Mouse (Mus musculus): ENCODE measurements around the gene Poc1b. TPM values are rescaled to one million over a fixed set of nuclear protein-coding genes. Genes with fewer than 3 reads are reported as not detected.

Poc1b gene
- polyA plus RNA-seq, 1 experiment, result 2.0 TPM

DNA sequence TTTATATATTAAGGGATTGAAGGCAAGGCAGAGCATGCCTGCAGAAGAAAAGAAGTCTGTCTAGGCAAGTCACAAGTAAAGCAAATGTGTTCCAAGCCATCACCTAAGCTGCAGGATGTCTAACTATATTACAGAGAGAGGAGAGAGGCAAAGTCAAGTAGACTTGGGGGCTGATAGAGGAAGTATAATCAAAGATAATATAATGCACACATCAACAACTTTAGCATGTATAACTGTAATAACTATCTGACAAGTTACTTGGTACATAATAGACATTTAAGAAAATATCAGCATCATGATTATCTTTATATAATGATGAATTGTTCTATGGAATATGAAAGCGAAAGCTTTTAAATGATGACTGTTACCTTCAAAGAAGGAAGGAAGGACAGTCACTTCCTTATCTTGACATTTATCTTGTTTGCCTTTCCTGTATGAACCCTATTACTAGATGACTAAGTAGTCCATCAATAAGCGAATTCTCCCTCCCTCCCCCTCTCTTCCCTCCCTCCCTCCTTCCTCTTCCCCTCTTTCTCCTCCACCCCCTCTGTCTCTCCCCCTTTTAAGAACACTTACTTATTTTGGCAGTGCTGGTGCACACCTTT, 87.7 kb downstream of the Poc1b start:
- Histone ChIP-seq H3K27ac (ENCODE audit: control insufficient read depth, insufficient read depth, low read depth, low read length, poor library complexity) (no peak overlapping the region), H3K4me3 (replicated peaks; ENCODE audit: control insufficient read depth, low read depth, low read length) (no peak overlapping the region), H3K4me1 (ENCODE audit: control insufficient read depth, insufficient read depth, low read length) (peaks cover 5% of the 10 kb centered on the region)
- TF ChIP-seq CTCF (IDR thresholded peaks at IDR 0.05; ENCODE audit: control insufficient read depth, insufficient read depth, low read length) (no peak), POLR2A (IDR thresholded peaks at IDR 0.05; ENCODE audit: borderline replicate concordance, control insufficient read depth, low read depth, low read length) (no peak)
- 15% methylated on average over 2 of the region's 2 CpGs for WGBS

DNA sequence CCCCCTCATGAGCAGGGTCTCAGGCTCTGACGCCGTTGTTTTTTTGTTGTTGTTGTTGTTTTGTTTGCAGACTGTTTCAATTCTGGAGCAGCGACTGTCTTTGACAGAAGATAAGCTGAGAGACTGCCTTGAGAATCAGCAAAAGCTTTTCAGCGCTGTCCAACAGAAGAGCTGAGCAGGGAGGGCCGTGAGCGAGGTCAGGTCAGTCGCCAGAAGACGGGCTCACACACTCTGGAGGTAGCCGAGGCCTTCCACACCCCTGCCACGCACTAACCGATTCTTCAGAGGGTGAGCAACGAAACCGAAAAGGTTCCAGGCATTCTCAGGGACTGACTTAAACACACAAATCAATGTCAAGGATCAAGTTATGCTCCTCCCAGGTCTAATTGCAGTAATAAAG, 89.7 kb downstream of the Poc1b start:
- 87% methylated on average over 13 of the region's 13 CpGs for WGBS
- peaks cover 5% of the 10 kb centered on the region for H3K4me1 ChIP-seq (ENCODE audit: control insufficient read depth, insufficient read depth, low read length)
- no peak overlapping the region for H3K27ac ChIP-seq (ENCODE audit: control insufficient read depth, insufficient read depth, low read depth, low read length, poor library complexity)
- H3K4me3 ChIP-seq (replicated peaks; ENCODE audit: control insufficient read depth, low read depth, low read length), result no peak overlapping the region
- TF ChIP-seq POLR2A (IDR thresholded peaks at IDR 0.05; ENCODE audit: borderline replicate concordance, control insufficient read depth, low read depth, low read length) (no peak), CTCF (IDR thresholded peaks at IDR 0.05; ENCODE audit: control insufficient read depth, insufficient read depth, low read length) (no peak)

DNA sequence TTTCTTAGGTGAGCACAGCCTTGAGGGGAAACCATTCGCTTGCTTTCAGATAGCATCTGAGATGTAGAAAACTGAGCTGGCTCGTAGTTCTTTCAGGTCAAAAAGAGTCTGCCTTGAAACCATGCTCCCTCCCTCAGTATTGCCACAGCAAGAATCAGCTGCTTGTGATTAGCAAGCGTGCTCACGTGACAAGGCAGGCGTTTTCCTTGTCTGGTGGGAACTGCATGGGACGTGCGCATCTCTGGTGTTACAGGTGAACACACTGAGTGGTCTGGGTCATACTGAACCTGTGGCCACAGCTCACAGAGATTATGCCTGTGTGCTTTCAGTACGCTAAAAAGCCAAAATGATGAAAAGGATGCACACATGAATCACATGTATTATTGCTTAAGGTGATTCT, 90.3 kb downstream of the Poc1b start:
- Histone ChIP-seq H3K27ac (ENCODE audit: control insufficient read depth, insufficient read depth, low read depth, low read length, poor library complexity) (no peak overlapping the region), H3K4me3 (replicated peaks; ENCODE audit: control insufficient read depth, low read depth, low read length) (no peak overlapping the region), H3K4me1 (ENCODE audit: control insufficient read depth, insufficient read depth, low read length) (peaks cover 5% of the 10 kb centered on the region)
- WGBS, result 72% methylated on average over 8 of the region's 8 CpGs
- TF ChIP-seq POLR2A (IDR thresholded peaks at IDR 0.05; ENCODE audit: borderline replicate concordance, control insufficient read depth, low read depth, low read length) (no peak), CTCF (IDR thresholded peaks at IDR 0.05; ENCODE audit: control insufficient read depth, insufficient read depth, low read length) (no peak)

DNA sequence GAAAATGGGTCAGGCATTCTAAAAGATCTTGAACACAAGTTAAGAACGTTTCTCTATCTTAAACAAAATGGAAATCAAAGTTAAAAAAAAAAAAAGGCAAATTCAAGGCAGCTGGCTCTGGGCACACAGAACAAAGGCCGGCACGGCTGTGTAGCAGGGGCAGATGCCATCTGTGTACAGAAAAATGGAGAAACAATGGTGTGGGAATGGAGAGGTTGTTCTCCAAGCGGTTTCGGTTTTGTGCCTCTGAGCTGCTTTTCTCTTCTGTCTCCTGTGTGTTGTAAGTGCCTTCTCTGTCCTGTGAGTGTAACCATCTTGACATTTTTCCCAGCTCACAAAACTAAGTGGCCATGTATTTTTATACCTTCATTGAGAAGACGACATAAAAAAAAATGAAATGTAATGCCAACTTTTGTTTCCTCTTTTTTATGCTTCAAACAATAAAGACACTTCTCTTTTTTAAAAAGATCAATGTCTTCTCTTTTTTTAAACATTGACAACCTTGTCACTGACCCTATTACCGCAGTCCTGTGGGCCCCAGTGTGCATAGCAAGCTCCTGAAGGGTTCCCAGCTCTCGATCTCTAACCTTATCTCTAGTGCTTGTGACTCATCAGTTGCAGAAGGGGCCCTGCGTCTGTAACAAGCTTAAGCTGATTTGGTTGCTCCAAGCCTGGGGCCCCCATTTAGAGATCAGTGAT, 90.9 kb downstream of the Poc1b start:
- 18% methylated on average over 9 of the region's 9 CpGs for WGBS
- Histone ChIP-seq H3K4me3 (replicated peaks; ENCODE audit: control insufficient read depth, low read depth, low read length) (no peak overlapping the region), H3K27ac (ENCODE audit: control insufficient read depth, insufficient read depth, low read depth, low read length, poor library complexity) (0 out of 2 replicates have a peak overlapping the region, but pooled peaks have one; percentile 3), H3K4me1 (ENCODE audit: control insufficient read depth, insufficient read depth, low read length) (peaks cover 5% of the 10 kb centered on the region)
- no peak for TF ChIP-seq CTCF (IDR thresholded peaks at IDR 0.05; ENCODE audit: control insufficient read depth, insufficient read depth, low read length)
- TF ChIP-seq POLR2A (IDR thresholded peaks at IDR 0.05; ENCODE audit: borderline replicate concordance, control insufficient read depth, low read depth, low read length), result no peak

DNA sequence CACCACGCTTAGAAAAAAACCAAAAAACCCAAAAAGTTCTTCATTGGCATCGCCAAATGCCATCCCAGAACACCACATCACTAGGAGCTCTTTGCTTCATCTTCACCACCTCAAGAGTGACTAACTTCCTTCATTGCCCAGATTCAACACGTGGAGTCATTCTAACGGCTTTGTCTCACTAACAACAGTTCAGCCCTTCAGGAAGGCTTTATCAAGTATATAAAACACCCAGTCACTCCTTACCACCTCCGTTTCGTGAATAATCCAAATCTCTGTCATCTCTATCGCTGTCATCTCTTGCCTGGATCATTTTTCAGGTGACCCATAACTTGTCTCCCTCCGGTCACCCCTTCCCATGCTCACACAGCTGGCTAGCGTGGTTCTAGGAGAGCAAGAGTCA, 92.1 kb downstream of the Poc1b start:
- TF ChIP-seq POLR2A (IDR thresholded peaks at IDR 0.05; ENCODE audit: borderline replicate concordance, control insufficient read depth, low read depth, low read length) (no peak), CTCF (IDR thresholded peaks at IDR 0.05; ENCODE audit: control insufficient read depth, insufficient read depth, low read length) (no peak)
- peaks cover 5% of the 10 kb centered on the region for H3K4me1 ChIP-seq (ENCODE audit: control insufficient read depth, insufficient read depth, low read length)
- H3K27ac ChIP-seq (ENCODE audit: control insufficient read depth, insufficient read depth, low read depth, low read length, poor library complexity), result no peak overlapping the region
- 69% methylated on average over 9 of the region's 9 CpGs for WGBS
- H3K4me3 ChIP-seq (replicated peaks; ENCODE audit: control insufficient read depth, low read depth, low read length), result no peak overlapping the region

DNA sequence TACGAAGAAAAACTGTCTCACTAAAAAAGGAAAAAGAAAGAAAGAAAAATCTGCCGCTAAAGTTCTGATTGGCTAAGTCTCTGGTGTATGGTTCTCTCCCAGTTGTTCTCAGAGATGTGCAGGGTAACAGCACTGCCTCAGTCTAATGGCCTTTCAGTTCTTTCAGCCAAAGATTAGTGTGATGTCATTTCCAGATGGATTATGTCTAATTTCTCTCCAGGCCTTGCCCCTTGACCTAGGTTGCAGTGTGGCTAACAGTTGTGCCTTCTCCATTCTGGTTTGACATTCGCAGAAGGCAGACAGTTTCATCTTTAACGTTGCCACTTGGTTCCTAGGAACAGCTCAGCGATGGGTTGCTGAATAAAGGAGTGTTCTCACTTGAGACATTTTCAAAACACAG, 94.1 kb downstream of the Poc1b start:
- Histone ChIP-seq H3K27ac (ENCODE audit: control insufficient read depth, insufficient read depth, low read depth, low read length, poor library complexity) (no peak overlapping the region), H3K4me1 (ENCODE audit: control insufficient read depth, insufficient read depth, low read length) (peaks cover 3% of the 10 kb centered on the region), H3K4me3 (replicated peaks; ENCODE audit: control insufficient read depth, low read depth, low read length) (no peak overlapping the region)
- no peak for TF ChIP-seq CTCF (IDR thresholded peaks at IDR 0.05; ENCODE audit: control insufficient read depth, insufficient read depth, low read length)
- WGBS, result 84% methylated on average over 5 of the region's 5 CpGs

DNA sequence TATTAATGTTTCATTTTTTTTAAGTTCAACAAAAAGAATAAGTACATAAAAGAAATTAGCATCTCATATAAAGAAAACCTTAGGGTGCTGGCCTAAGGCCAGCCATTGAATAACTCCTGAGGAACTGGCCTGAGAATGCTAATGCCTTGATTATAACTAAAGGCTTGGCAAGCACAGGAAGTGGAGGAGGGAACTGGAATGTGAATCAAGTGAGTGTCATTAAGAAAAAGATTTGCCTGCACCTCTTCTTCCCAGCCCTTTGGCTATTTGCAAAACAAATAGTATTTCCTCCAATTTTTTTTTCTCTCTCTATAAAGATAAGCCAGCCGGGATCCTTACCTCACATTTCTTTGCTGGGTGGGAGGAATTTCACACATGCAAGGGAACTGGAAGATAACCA, 95.0 kb downstream of the Poc1b start:
- no peak overlapping the region for H3K4me3 ChIP-seq (replicated peaks; ENCODE audit: control insufficient read depth, low read depth, low read length)

DNA sequence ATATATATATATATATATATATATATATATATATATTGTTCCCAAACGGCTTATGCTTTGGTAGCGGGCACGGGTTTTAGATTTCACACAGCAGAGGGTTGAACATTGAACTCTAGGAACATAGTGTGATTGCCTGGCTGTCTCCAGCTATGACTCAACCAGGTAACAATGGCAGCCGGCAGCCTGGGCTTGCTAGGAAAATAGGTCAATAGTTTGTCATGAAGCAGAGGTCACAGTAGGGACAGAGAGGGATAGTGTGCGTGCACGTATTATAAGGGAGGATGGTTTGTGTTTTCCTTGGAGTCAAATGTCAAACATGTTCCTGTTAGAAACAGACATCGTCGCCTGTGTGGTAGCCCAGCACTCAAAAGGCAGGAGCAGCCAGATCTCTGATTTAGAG, 95.5 kb downstream of the Poc1b start:
- 82% methylated on average over 8 of the region's 8 CpGs for WGBS
- TF ChIP-seq POLR2A (IDR thresholded peaks at IDR 0.05; ENCODE audit: borderline replicate concordance, control insufficient read depth, low read depth, low read length) (no peak), CTCF (IDR thresholded peaks at IDR 0.05; ENCODE audit: control insufficient read depth, insufficient read depth, low read length) (no peak)
- H3K4me1 ChIP-seq (ENCODE audit: control insufficient read depth, insufficient read depth, low read length), result 0 out of 2 replicates have a peak, but pooled peaks cover 2% of the 10 kb centered on the region
- no peak overlapping the region for H3K4me3 ChIP-seq (replicated peaks; ENCODE audit: control insufficient read depth, low read depth, low read length)
- H3K27ac ChIP-seq (ENCODE audit: control insufficient read depth, insufficient read depth, low read depth, low read length, poor library complexity), result no peak overlapping the region

More for the DNA sequence above, 95.0 kb downstream of the Poc1b start:
- peaks cover 3% of the 10 kb centered on the region for H3K4me1 ChIP-seq (ENCODE audit: control insufficient read depth, insufficient read depth, low read length)
- no peak for TF ChIP-seq CTCF (IDR thresholded peaks at IDR 0.05; ENCODE audit: control insufficient read depth, insufficient read depth, low read length)
- TF ChIP-seq POLR2A (IDR thresholded peaks at IDR 0.05; ENCODE audit: borderline replicate concordance, control insufficient read depth, low read depth, low read length), result no peak
- H3K27ac ChIP-seq (ENCODE audit: control insufficient read depth, insufficient read depth, low read depth, low read length, poor library complexity), result no peak overlapping the region
- WGBS, result 73% methylated on average over 1 of the region's 1 CpGs

All from bone marrow, adult 2 months (tissue).